Mouse (Mus musculus): ENCODE measurements at regions not wholly inside any gene's neighbourhood (a gene's known extent, or its start where the extent isn't known, plus 50 kb on each side); places are given as distances from the start of the nearest gene placed in this dataset.

GRCm38 (mm10) chr3:114279653-114280052 is 249.3 kb downstream of the Col11a1 start:
- H3K9ac ChIP-seq (ENCODE audit: low read length) = no peak overlapping the region
- 0 out of 2 replicates have a peak, but pooled peaks have one; percentile 42 for ATAC-seq (replicated peaks; ENCODE audit: low FRiP score)
- H3K4me1 ChIP-seq (replicated peaks; ENCODE audit: control insufficient read depth, insufficient read depth, low read length) = no peaks in the 10 kb centered on the region
- DNase-seq (ENCODE audit: low spot score) = no peak
- H3K27me3 ChIP-seq (ENCODE audit: control insufficient read depth, insufficient read depth, low read length) = no peaks in the 10 kb centered on the region
- no peak overlapping the region for H3K4me3 ChIP-seq (ENCODE audit: low read depth, low read length)
- H3K9me3 ChIP-seq (ENCODE audit: control insufficient read depth, low read length) = no peaks in the 10 kb centered on the region
- H3K4me2 ChIP-seq (ENCODE audit: low read depth, low read length, severe bottlenecking) = no peak overlapping the region
- no peak overlapping the region for H3K27ac ChIP-seq (ENCODE audit: low read depth, low read length)
- H3K36me3 ChIP-seq (ENCODE audit: control insufficient read depth, insufficient read depth, low read length) = no peaks in the 10 kb centered on the region
- WGBS = 45% methylated on average over 2 of the region's 2 CpGs

- Histone ChIP-seq H3K9ac (ENCODE audit: low read length) (no peak overlapping the region), H3K4me3 (ENCODE audit: low read depth, low read length) (no peak overlapping the region), H3K9me3 (ENCODE audit: control insufficient read depth, low read length) (no peaks in the 10 kb centered on the region), H3K36me3 (ENCODE audit: control insufficient read depth, insufficient read depth, low read length) (no peaks in the 10 kb centered on the region), H3K4me1 (replicated peaks; ENCODE audit: control insufficient read depth, insufficient read depth, low read length) (no peaks in the 10 kb centered on the region), H3K27me3 (ENCODE audit: control insufficient read depth, insufficient read depth, low read length) (no peaks in the 10 kb centered on the region), H3K4me2 (ENCODE audit: low read depth, low read length, severe bottlenecking) (no peak overlapping the region), H3K27ac (ENCODE audit: low read depth, low read length) (no peak overlapping the region)
- DNase-seq (ENCODE audit: low spot score) (no peak), ATAC-seq (replicated peaks; ENCODE audit: low FRiP score) (no peak)
- WGBS = 89% methylated on average over 1 of the region's 1 CpGs
Observed at GRCm38 (mm10) chr3:114319444-114319843, 289.1 kb downstream of the Col11a1 start.

- H3K9me3 ChIP-seq (ENCODE audit: control insufficient read depth, low read length) = no peaks in the 10 kb centered on the region
- no peaks in the 10 kb centered on the region for H3K36me3 ChIP-seq (ENCODE audit: control insufficient read depth, insufficient read depth, low read length)
- ATAC-seq (replicated peaks; ENCODE audit: low FRiP score) (0 out of 2 replicates have a peak, but pooled peaks have one; percentile 51), DNase-seq (ENCODE audit: low spot score) (no peak)
- H3K4me1 ChIP-seq (replicated peaks; ENCODE audit: control insufficient read depth, insufficient read depth, low read length) = no peaks in the 10 kb centered on the region
- H3K4me3 ChIP-seq (ENCODE audit: low read depth, low read length) = no peak overlapping the region
- H3K27me3 ChIP-seq (ENCODE audit: control insufficient read depth, insufficient read depth, low read length) = no peaks in the 10 kb centered on the region
- no peak overlapping the region for H3K4me2 ChIP-seq (ENCODE audit: low read depth, low read length, severe bottlenecking)
- H3K9ac ChIP-seq (ENCODE audit: low read length) = no peak overlapping the region
- no peak overlapping the region for H3K27ac ChIP-seq (ENCODE audit: low read depth, low read length)
Observed at GRCm38 (mm10) chr3:114334334-114334733, 304.0 kb downstream of the Col11a1 start.

- 91% methylated on average over 2 of the region's 2 CpGs for whole genome bisulfite sequencing
- Histone ChIP-seq H3K9ac (ENCODE audit: low read length) (no peak overlapping the region), H3K9me3 (ENCODE audit: control insufficient read depth, low read length) (no peaks in the 10 kb centered on the region), H3K27ac (ENCODE audit: low read depth, low read length) (no peak overlapping the region), H3K4me3 (ENCODE audit: low read depth, low read length) (no peak overlapping the region), H3K36me3 (ENCODE audit: control insufficient read depth, insufficient read depth, low read length) (no peaks in the 10 kb centered on the region), H3K27me3 (ENCODE audit: control insufficient read depth, insufficient read depth, low read length) (no peaks in the 10 kb centered on the region), H3K4me1 (replicated peaks; ENCODE audit: control insufficient read depth, insufficient read depth, low read length) (no peaks in the 10 kb centered on the region), H3K4me2 (ENCODE audit: low read depth, low read length, severe bottlenecking) (no peak overlapping the region)
- ATAC-seq (replicated peaks; ENCODE audit: low FRiP score) (no peak), DNase-seq (ENCODE audit: low spot score) (no peak)
Observed at GRCm38 (mm10) chr3:114343714-114344113, 313.4 kb downstream of the Col11a1 start.

GRCm38 (mm10) chr3:114380044-114380443 is 349.7 kb downstream of the Col11a1 start:
- no peak overlapping the region for H3K4me2 ChIP-seq (ENCODE audit: low read depth, low read length, severe bottlenecking)
- H3K9ac ChIP-seq (ENCODE audit: low read length) = no peak overlapping the region
- 56% methylated on average over 5 of the region's 5 CpGs for WGBS
- H3K4me1 ChIP-seq (replicated peaks; ENCODE audit: control insufficient read depth, insufficient read depth, low read length) = no peaks in the 10 kb centered on the region
- ATAC-seq (replicated peaks; ENCODE audit: low FRiP score) (peak; percentile 54), DNase-seq (ENCODE audit: low spot score) (no peak)
- H3K36me3 ChIP-seq (ENCODE audit: control insufficient read depth, insufficient read depth, low read length) = no peaks in the 10 kb centered on the region
- no peak overlapping the region for H3K27ac ChIP-seq (ENCODE audit: low read depth, low read length)
- H3K9me3 ChIP-seq (ENCODE audit: control insufficient read depth, low read length) = no peaks in the 10 kb centered on the region
- H3K4me3 ChIP-seq (ENCODE audit: low read depth, low read length) = no peak overlapping the region
- no peaks in the 10 kb centered on the region for H3K27me3 ChIP-seq (ENCODE audit: control insufficient read depth, insufficient read depth, low read length)

GRCm38 (mm10) chr3:114403467-114403866 is 373.1 kb downstream of the Col11a1 start:
- ATAC-seq (replicated peaks; ENCODE audit: low FRiP score) = no peak
- WGBS = 83% methylated on average over 3 of the region's 3 CpGs
- H3K4me3 ChIP-seq (ENCODE audit: low read depth, low read length) = no peak overlapping the region

More at GRCm38 (mm10) chr3:114403467-114403866, 373.1 kb downstream of the Col11a1 start:
- Histone ChIP-seq H3K4me1 (replicated peaks; ENCODE audit: control insufficient read depth, insufficient read depth, low read length) (no peaks in the 10 kb centered on the region), H3K9ac (ENCODE audit: low read length) (no peak overlapping the region), H3K9me3 (ENCODE audit: control insufficient read depth, low read length) (no peaks in the 10 kb centered on the region), H3K4me2 (ENCODE audit: low read depth, low read length, severe bottlenecking) (no peak overlapping the region), H3K27me3 (ENCODE audit: control insufficient read depth, insufficient read depth, low read length) (no peaks in the 10 kb centered on the region), H3K36me3 (ENCODE audit: control insufficient read depth, insufficient read depth, low read length) (no peaks in the 10 kb centered on the region), H3K27ac (ENCODE audit: low read depth, low read length) (no peak overlapping the region)
- DNase-seq (ENCODE audit: low spot score) = no peak
